Mouse (Mus musculus) MEL (cell line): ENCODE results near the gene Rbfox2. TPM values are rescaled to one million over a fixed set of nuclear protein-coding genes. Genes with fewer than 3 reads are reported as not detected.

ENCODE experiments used
- DNase-seq: peaks from one replicate; pipeline ENCODE4 v3.0.0; 2011; ENCODE audit warnings: low read depth, low spot score
- H3K27ac ChIP-seq: 2 replicates; pipeline ENCODE4 v1.5.1; 2012; ENCODE audit warnings: low read depth, mild to moderate bottlenecking, control low read depth, low read length, moderate library complexity; ENCODE audit not compliant: control insufficient read depth
- H3K27me3 ChIP-seq, 2 experiments: fragments of 150-350 bp in 1 of 2; sonication (generic) in 1 of 2; 2 replicates each; pipeline ENCODE4 v1.6.1; 2012; ENCODE audit warnings: low read length in 2 of 2, mild to moderate bottlenecking in 2 of 2, improper control_type of control experiment in 1 of 2, moderate library complexity in 1 of 2; ENCODE audit not compliant: insufficient read depth in 2 of 2, control insufficient read depth in 1 of 2
- H3K36me3 ChIP-seq, 2 experiments: 2 replicates each; pipeline ENCODE4 v1.6.1; 2012 to 2014; ENCODE audit warnings: low read length in 2 of 2, improper control_type of control experiment in 1 of 2, inconsistent platforms in 1 of 2, mild to moderate bottlenecking in 1 of 2; ENCODE audit not compliant: insufficient read depth in 2 of 2, control insufficient read depth in 1 of 2
- H3K4me1 ChIP-seq, 2 experiments: fragments of 150-350 bp in 1 of 2; sonication (generic) in 1 of 2; 2 replicates each; pipeline ENCODE4 v1.6.1; 2012; ENCODE audit warnings: low read length in 2 of 2, improper control_type of control experiment in 1 of 2, mild to moderate bottlenecking in 1 of 2; ENCODE audit not compliant: insufficient read depth in 2 of 2, control insufficient read depth in 1 of 2
- H3K4me3 ChIP-seq, 2 experiments: fragments of 150-350 bp in 1 of 2; sonication (generic) in 1 of 2; 2 replicates each; pipeline ENCODE4 v1.5.1; 2012; ENCODE audit warnings: low read depth in 2 of 2, low read length in 2 of 2, mild to moderate bottlenecking in 2 of 2, moderate library complexity in 2 of 2, control low read depth in 1 of 2, improper control_type of control experiment in 1 of 2; ENCODE audit not compliant: control insufficient read depth in 1 of 2, insufficient read depth in 1 of 2
- H3K79me2 ChIP-seq: 2 replicates; pipeline ENCODE4 v1.6.1; 2012; ENCODE audit warnings: mild to moderate bottlenecking, low read length, moderate library complexity; ENCODE audit not compliant: control insufficient read depth, poor library complexity, insufficient read depth
- H3K9ac ChIP-seq: 2 replicates; pipeline ENCODE4 v1.6.1; 2012; ENCODE audit warnings: low read depth, mild to moderate bottlenecking, control low read depth, low read length, moderate library complexity; ENCODE audit not compliant: control insufficient read depth, poor library complexity, severe bottlenecking
- H3K9me3 ChIP-seq: fragments of 150-350 bp; sonication (generic); replicated peaks from 2 replicates; pipeline ENCODE4 v1.6.1; 2012; ENCODE audit warnings: mild to moderate bottlenecking, low read length, improper control_type of control experiment, moderate library complexity; ENCODE audit not compliant: insufficient read depth
- BHLHE40 ChIP-seq: IDR thresholded peaks from 2 replicates; pipeline ENCODE4 v1.6.1; 2012; ENCODE audit warnings: low read depth, mild to moderate bottlenecking, inconsistent platforms, low read length, improper control_type of control experiment, borderline replicate concordance
- CHD1 ChIP-seq: IDR thresholded peaks from 2 replicates; pipeline ENCODE4 v1.6.1; 2012; ENCODE audit warnings: low read depth, mild to moderate bottlenecking, inconsistent platforms, low read length, improper control_type of control experiment
- ELF1 ChIP-seq: IDR thresholded peaks from 2 replicates; pipeline ENCODE4 v1.6.1; 2014; ENCODE audit warnings: low read depth, mild to moderate bottlenecking, inconsistent platforms, low read length, improper control_type of control experiment, moderate library complexity
- EP300 ChIP-seq, 2 experiments: IDR thresholded peaks; 2 replicates each; pipeline ENCODE4 v1.6.1; 2011; ENCODE audit warnings: improper control_type of control experiment in 2 of 2, low read length in 2 of 2, low read depth in 1 of 2, mild to moderate bottlenecking in 1 of 2
- ETS1 ChIP-seq: IDR thresholded peaks from 2 replicates; pipeline ENCODE4 v1.6.1; 2012; ENCODE audit warnings: low read depth, mild to moderate bottlenecking, inconsistent platforms, low read length, improper control_type of control experiment, moderate library complexity
- GABPA ChIP-seq: IDR thresholded peaks from 2 replicates; pipeline ENCODE4 v1.6.1; 2012; ENCODE audit warnings: low read depth, mild to moderate bottlenecking, inconsistent platforms, low read length, improper control_type of control experiment, moderate library complexity
- GATA1 ChIP-seq: IDR thresholded peaks from 2 replicates; pipeline ENCODE4 v1.6.1; 2011; ENCODE audit warnings: low read depth, low read length, improper control_type of control experiment
- HCFC1 ChIP-seq: IDR thresholded peaks from 2 replicates; pipeline ENCODE4 v1.6.1; 2012; ENCODE audit warnings: low read depth, mild to moderate bottlenecking, inconsistent platforms, low read length, improper control_type of control experiment, moderate library complexity
- JUND ChIP-seq: IDR thresholded peaks from 2 replicates; pipeline ENCODE4 v1.6.1; 2011; ENCODE audit warnings: low read depth, mild to moderate bottlenecking, improper control_type of control experiment, low read length
- MAFK ChIP-seq: IDR thresholded peaks from 2 replicates; pipeline ENCODE4 v1.6.1; 2011; ENCODE audit warnings: low read depth, mild to moderate bottlenecking, low read length, improper control_type of control experiment, borderline replicate concordance
- MAX ChIP-seq: IDR thresholded peaks from 2 replicates; pipeline ENCODE4 v1.6.1; 2011; ENCODE audit warnings: low read length, improper control_type of control experiment
- MAZ ChIP-seq: IDR thresholded peaks from 2 replicates; pipeline ENCODE4 v1.6.1; 2012; ENCODE audit warnings: low read depth, mild to moderate bottlenecking, inconsistent platforms, low read length, improper control_type of control experiment
- MEF2A ChIP-seq: IDR thresholded peaks from 2 replicates; pipeline ENCODE4 v1.6.1; 2014; ENCODE audit warnings: low read depth, mild to moderate bottlenecking, inconsistent platforms, low read length, improper control_type of control experiment; ENCODE audit not compliant: poor library complexity, insufficient replicate concordance, severe bottlenecking; ENCODE audit errors: extremely low read depth
- MXI1 ChIP-seq: IDR thresholded peaks from 2 replicates; pipeline ENCODE4 v1.6.1; 2011; ENCODE audit warnings: mild to moderate bottlenecking, low read depth, low read length, improper control_type of control experiment
- MYB ChIP-seq: IDR thresholded peaks from 2 replicates; pipeline ENCODE4 v1.6.1; 2011; ENCODE audit warnings: mild to moderate bottlenecking, low read depth, low read length, improper control_type of control experiment
- NELFE ChIP-seq: IDR thresholded peaks from 2 replicates; pipeline ENCODE4 v1.6.1; 2011; ENCODE audit warnings: low read depth, low read length, improper control_type of control experiment
- NRF1 ChIP-seq: IDR thresholded peaks from 2 replicates; pipeline ENCODE4 v1.6.1; 2014; ENCODE audit warnings: low read depth, mild to moderate bottlenecking, inconsistent platforms, low read length, improper control_type of control experiment, moderate library complexity; ENCODE audit not compliant: poor library complexity, insufficient read depth, severe bottlenecking
- POLR2A ChIP-seq, 2 experiments: IDR thresholded peaks; 2 replicates each; pipeline ENCODE4 v1.6.1; 2011 to 2012; ENCODE audit warnings: low read length in 2 of 2, mild to moderate bottlenecking in 2 of 2, control low read depth in 1 of 2, improper control_type of control experiment in 1 of 2, low read depth in 1 of 2, moderate library complexity in 1 of 2; ENCODE audit not compliant: control insufficient read depth in 1 of 2, insufficient read depth in 1 of 2, poor library complexity in 1 of 2
- POLR2AphosphoS5 ChIP-seq: IDR thresholded peaks from 2 replicates; pipeline ENCODE4 v1.6.1; 2012; ENCODE audit warnings: low read depth, borderline replicate concordance, mild to moderate bottlenecking, inconsistent platforms, low read length, moderate library complexity, mixed read lengths
- RAD21 ChIP-seq: IDR thresholded peaks from 2 replicates; pipeline ENCODE4 v1.6.1; 2011; ENCODE audit warnings: mild to moderate bottlenecking, low read depth, low read length, improper control_type of control experiment
- RCOR1 ChIP-seq: IDR thresholded peaks from 2 replicates; pipeline ENCODE4 v1.6.1; 2012; ENCODE audit warnings: low read depth, mild to moderate bottlenecking, inconsistent platforms, low read length, improper control_type of control experiment
- TAL1 ChIP-seq: IDR thresholded peaks from 2 replicates; pipeline ENCODE4 v1.6.1; 2012; ENCODE audit warnings: mild to moderate bottlenecking, inconsistent platforms, low read length, moderate library complexity, mixed read lengths
- ZMIZ1 ChIP-seq: IDR thresholded peaks from 2 replicates; pipeline ENCODE4 v1.6.1; 2012; ENCODE audit warnings: low read depth, mild to moderate bottlenecking, inconsistent platforms, low read length, improper control_type of control experiment, moderate library complexity
- polyA plus RNA-seq, 2 experiments: library from polyadenylated mRNA; stranded (reverse) in 1 of 2; unstranded in 1 of 2; fragments of >175 nt in 1 of 2; fragments of >200 nt in 1 of 2; gene quantifications; 2 replicates each; pipeline versions ENCODE4 v1.2.1 to v1.2.4; 2012; ENCODE audit warnings: low replicate concordance in 2 of 2, low read depth in 1 of 2; ENCODE audit not compliant: insufficient read length in 2 of 2, insufficient read depth in 1 of 2, missing spikeins in 1 of 2
- total RNA-seq: library from RNA; depleted of rRNA; stranded (reverse); fragments of 300-350 nt; gene quantifications from 2 replicates; pipeline ENCODE4 v1.2.3, GENCODE M21; 2012

Gene Rbfox2
- total and polyA plus RNA-seq, 3 experiments, result 3.4 to 6.0 TPM; not detected in 1

DNA sequence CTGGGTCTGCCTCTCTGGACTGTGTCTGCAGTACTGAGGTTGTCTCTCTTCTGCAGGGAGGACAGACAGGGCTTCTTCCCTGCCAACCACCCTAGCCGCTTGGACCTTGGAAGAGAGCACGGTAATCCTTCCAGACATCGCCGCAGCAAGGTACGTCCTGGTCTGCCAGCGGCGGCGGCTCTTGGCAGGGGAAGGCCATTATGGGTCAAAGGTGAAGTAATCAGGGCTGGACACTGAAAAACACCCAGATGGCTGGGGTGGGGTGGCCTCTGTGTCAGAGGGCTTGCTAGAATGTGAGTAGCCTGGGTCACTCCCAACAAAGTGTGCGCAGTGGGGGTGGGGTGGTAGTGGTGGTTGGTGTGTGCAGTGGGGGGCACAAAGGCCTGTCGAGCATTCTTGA, 261.2 kb downstream of the Rbfox2 start:
- no peak overlapping the region for H3K9ac ChIP-seq
- no peak for TF ChIP-seq ELF1
- no peak for TF ChIP-seq NRF1
- no peak for TF ChIP-seq NELFE
- no peak for TF ChIP-seq MAZ
- TF ChIP-seq ETS1, result no peak
- TF ChIP-seq CHD1, result no peak
- TF ChIP-seq TAL1, result no peak
- TF ChIP-seq RAD21, result no peak
- TF ChIP-seq GATA1, result no peak
- TF ChIP-seq JUND, result no peak
- TF ChIP-seq POLR2AphosphoS5, result no peak
- no peak for TF ChIP-seq HCFC1
- H3K27me3 ChIP-seq, result no peaks in the 10 kb centered on the region
- no peak for DNase-seq
- H3K4me3 ChIP-seq, result no peak overlapping the region
- no peaks in the 10 kb centered on the region for H3K9me3 ChIP-seq
- H3K4me1 ChIP-seq, result no peaks in the 10 kb centered on the region
- no peaks in the 10 kb centered on the region for H3K79me2 ChIP-seq
- H3K36me3 ChIP-seq, result no peaks in the 10 kb centered on the region
- H3K27ac ChIP-seq, result no peak overlapping the region

DNA sequence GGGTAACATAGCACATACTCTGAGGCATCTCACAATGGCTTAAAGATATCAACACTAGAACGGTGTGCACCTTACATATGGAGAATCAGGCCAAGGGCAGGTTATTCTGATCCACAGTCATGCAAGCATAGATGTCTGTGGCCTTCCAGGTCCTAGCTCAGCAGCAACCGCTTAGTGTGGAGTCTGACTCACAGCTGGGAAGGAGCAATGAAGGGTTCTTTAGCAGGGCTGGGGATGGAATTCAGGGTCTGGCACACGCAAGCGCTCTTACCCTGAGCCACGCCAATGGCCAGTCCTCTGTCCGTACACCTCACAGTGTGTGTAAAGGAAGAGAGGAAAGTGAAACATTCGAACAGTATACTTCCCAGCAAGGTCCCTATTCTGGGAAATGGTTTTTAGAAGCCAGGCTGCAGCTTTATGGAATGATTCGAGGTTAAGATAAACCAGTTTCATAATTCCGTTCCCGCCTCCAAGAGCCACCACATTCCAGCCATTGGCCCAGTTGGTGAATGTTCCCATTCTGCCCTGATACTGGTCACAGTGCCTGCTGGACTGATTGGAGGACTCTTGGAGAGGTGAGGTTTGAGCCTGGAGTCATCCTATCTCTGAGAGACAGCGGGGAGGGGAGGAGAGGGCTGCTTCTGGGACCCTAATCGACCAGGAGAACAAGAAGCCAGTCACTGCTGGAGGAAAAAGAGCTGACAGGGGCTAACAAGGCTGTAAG, 262.0 kb downstream of the Rbfox2 start, which contains the start of gene Apol6:
Gene Apol6 (plus strand): TSS at position 133 of the 724 bp plus-strand sequence.
- no peak for DNase-seq
- Histone ChIP-seq H3K27me3 (no peaks in the 10 kb centered on the region), H3K79me2 (no peaks in the 10 kb centered on the region), H3K36me3 (no peaks in the 10 kb centered on the region), H3K9ac (no peak within 1 kb of the TSS), H3K27ac (no peak within 1 kb of the TSS), H3K4me3 (no peak within 1 kb of the TSS), H3K4me1 (no peaks in the 10 kb centered on the region), H3K9me3 (no peaks in the 10 kb centered on the region)
- TF ChIP-seq BHLHE40 (no peak), GATA1 (no peak), RCOR1 (no peak), MAFK (no peak), MXI1 (no peak), ZMIZ1 (no peak), MEF2A (no peak), GABPA (no peak), MYB (no peak), NRF1 (no peak), POLR2A (IDR thresholded peaks at IDR 0.05; ENCODE audit: control insufficient read depth in 1 of 2, insufficient read depth in 1 of 2, low read depth in 1 of 2, low read length in 2 of 2, poor library complexity in 1 of 2) (no peak), MAZ (no peak), HCFC1 (no peak), NELFE (no peak), POLR2AphosphoS5 (no peak), ELF1 (no peak), TAL1 (no peak), MAX (no peak), EP300 (IDR thresholded peaks at IDR 0.05; ENCODE audit: low read depth in 1 of 2, low read length in 2 of 2) (no peak)
